Mouse (Mus musculus): ENCODE results near the gene Olfr725.

Gene Olfr725

DNA sequence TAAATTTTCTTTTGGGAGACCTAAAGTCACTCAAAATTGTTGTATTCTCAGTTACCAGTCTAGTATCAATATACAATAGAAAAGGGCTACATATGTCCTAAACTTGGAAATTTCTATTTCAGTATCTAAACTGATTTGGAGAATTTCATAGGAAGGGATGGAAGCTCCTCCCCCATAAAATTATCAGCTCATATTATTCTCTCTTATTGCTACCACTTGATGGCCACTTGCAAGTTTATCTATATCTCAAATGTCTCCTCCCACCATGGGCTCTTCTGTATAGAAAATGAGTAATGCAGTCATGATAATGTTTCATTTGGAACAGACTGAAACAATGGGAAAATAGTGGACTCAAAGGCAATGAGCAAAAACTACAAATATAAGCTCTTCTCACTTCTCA, at the start of gene Olfr725:
Gene Olfr725, minus strand, starts transcription at position 101 of the 400 bp plus-strand sequence.
- DNase-seq (ENCODE audit: inconsistent ontology term) = no peak

DNA sequence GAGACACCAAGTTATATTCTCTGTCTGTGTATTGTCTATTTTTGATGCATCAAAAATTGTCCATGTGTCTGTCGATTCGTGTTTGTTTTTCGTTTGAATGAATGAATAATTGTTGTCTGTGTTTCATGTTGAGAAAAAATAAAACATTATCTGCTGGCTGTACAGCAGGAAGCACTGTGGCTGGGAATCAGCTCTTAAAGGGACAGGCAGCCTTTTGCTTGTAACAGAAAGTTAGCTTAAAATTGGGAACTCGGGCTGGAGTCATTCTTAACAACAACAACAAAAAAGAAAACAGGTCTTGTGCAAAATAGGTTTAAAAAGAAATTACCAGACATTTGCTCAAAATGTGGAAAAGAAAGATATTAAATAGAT, 22.5 kb upstream of the Olfr725 start:
- DNase-seq (ENCODE audit: inconsistent ontology term) = no peak

DNA sequence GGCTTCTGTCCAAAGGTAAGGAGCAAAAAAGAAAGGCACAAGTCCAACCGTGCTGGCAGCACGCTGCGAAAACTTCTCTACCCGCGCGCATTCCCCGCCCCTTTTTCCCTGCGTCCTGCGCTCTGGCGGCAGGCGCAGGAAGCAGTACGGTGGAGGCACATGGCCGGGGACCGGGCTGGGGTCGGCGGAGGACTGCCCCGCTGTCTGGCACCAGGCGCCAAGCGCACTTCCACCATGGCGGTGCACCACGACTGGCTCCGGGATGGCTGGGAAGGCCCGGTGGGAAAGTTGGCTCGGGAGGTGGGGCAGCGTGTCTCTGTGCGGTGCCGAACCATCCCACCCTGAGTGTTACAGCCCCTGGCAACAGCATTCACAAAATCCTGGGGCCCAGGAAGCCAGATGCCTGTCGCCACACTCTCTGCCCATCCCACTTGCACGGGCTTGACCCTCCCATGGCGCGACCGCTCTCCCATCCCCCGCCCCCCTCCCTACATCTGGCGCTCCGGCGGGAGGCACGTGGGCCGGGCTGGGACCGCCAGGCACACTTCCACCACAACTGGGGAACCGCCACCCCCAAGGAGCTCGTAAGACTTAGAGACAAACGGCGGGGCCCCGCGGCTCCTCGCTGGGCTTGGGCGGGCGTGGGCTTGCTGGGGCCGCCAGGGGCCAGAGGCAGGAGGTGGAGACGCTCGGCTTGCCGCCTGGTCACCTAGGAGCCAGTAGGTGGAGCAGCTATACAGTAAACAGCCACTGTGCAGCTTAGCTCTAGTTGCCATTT, 22.0 kb upstream of the Olfr725 start:
- DNase-seq (ENCODE audit: inconsistent ontology term) = peak; percentile 73

DNA sequence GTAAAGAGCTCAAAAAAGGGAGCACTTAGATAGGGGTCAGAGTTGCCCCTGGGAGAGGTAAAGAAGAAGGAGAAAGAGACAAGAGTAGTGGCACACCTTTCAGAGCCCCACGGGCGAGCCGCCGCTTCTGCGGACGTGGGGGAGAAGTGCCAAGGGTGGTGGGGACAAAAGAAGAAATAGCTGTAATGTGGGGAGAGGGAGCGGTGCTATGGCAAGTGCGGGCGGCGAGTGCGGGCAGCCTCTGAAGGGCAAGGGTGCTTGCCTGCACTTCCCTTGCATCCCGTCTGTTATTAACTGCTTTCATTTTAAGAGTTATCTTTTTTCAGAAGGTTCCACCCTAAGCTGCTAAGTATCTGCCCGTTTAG, 21.4 kb upstream of the Olfr725 start:
- DNase-seq (ENCODE audit: inconsistent ontology term) = no peak

DNA sequence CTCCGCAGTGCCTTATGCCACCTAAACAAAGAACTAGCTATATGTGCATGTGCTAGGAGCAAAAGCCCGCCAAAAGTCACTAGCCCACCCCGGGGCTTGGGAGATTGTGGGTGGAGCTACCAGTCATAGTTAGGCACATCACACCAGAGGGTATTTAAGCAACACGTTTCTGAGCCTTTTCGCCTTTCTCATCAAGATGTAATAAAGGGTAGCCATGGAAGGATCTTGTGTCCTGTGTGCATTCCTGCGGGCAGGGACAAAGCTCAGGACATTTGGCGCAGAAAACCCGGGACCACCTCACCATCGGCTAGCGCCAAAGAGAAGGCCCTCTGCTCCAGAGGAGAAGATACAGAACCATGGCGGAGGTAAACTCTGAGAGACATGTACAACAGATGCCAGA, 21.0 kb upstream of the Olfr725 start:
- peak; percentile 2 for DNase-seq (ENCODE audit: inconsistent ontology term)

DNA sequence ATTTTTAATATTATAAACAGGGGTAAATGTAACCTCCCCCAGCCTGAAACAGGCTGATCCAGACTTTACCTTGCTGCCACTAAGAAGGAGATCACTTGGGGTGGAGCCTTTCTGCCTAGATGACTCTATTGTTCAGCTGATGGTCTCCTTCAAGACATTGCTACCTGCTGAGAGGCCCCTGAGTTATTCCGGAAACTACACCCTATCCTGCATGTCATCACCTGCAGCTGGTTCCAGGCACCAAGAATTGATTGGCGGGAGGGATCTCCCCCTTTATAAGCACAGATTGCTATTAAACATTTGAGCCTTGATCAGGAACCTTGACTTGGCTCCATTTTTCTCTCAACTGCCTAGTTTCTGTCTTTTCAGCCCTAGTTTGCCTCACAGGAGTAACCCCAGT, 8.1 kb downstream of the Olfr725 start:
- no peak for DNase-seq (ENCODE audit: inconsistent ontology term)

DNA sequence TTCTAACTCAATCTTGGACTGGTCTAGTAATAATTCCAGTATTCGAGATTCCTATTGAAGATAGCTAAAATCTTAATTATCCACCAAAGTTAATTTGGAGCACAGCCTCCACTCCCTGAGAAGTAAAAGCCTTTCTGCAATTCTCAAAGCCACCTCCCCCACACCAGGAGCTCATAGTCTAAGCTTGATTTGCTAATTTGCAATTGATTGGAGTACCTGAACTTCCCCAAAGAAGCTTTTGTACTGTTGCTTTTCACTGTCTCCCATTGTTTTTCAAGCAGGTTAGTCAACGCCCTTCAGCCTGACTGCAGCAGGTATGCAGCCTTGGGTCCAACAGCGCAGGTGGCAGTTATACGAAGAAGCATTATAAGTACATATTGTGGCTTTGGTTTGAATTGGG, 8.8 kb downstream of the Olfr725 start:
- DNase-seq (ENCODE audit: inconsistent ontology term) = no peak

DNA sequence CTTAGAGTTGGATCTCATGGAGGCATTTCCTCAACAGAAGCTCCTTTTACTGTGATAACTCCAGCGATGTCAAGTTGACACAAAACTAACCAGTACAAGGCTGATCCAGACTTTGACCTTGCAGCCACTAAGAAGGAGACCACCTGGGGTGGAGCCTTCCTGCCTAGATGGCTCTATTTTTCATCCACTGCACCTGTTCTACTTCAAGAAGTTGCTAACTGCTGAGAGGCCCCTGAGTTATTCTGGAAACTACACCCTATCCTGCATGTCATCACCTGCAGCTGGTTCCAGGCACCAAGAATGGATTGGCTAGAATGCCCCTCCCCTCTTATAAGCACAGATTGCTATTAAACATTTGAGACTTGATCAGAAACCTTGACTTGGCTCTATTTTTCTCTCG, 13.8 kb downstream of the Olfr725 start:
- DNase-seq (ENCODE audit: inconsistent ontology term) = no peak

Measured in Muller cell, postnatal 12 days (primary cell).